In genomic region chr6:147885902-147886301, GRCm38 (mm10) we compare ENCODE assay signal across 23 mouse cellular contexts.
DNase-seq lines count a peak whose midpoint lies in the region; ATAC-seq and TF ChIP-seq lines count a peak whose summit lies in the region.
"Had no signal": no experiment of that assay in that cellular context is flagged by ENCODE, and none has a peak within 500 bp of the region (broad histone marks: within the 10 kb centered on the region; RNA-seq: fewer than 3 reads in every experiment).

No protein-coding gene starts in this region.

- no peak overlapping the region for H3K27ac ChIP-seq in lung, postnatal 0 days (ENCODE audit: low read length)
- H3K27ac ChIP-seq: embryonic facial prominence, embryonic 10.5 days; forebrain, embryonic 10.5 days; forebrain, embryonic 15.5 days; heart, embryonic 10.5 days; hindbrain, embryonic 14.5 days had no signal

- no peak for TF ChIP-seq CTCF in lung, postnatal 0 days (IDR thresholded peaks at IDR 0.05)

- no peaks in the 10 kb centered on the region for H3K4me1 ChIP-seq in lung, postnatal 0 days (ENCODE audit: insufficient read depth, low read depth, low read length)
- H3K4me1 ChIP-seq: embryonic facial prominence, embryonic 10.5 days; forebrain, embryonic 10.5 days; forebrain, embryonic 15.5 days; heart, embryonic 10.5 days had no signal

- no peaks in the 10 kb centered on the region for H3K9me3 ChIP-seq in lung, postnatal 0 days (ENCODE audit: low read length)
- H3K9me3 ChIP-seq: embryonic facial prominence, embryonic 10.5 days; forebrain, embryonic 15.5 days; G1E; heart, embryonic 10.5 days had no signal

- no peak overlapping the region for H3K4me2 ChIP-seq in lung, postnatal 0 days (replicated peaks; ENCODE audit: low read depth, low read length)
- H3K4me2 ChIP-seq: forebrain, embryonic 15.5 days; hindbrain, embryonic 14.5 days had no signal

- no peaks in the 10 kb centered on the region for H3K36me3 ChIP-seq in lung, postnatal 0 days (ENCODE audit: insufficient read depth, low read length)
- H3K36me3 ChIP-seq: embryonic facial prominence, embryonic 10.5 days; forebrain, embryonic 10.5 days; forebrain, embryonic 15.5 days; G1E; heart, embryonic 10.5 days had no signal

- peak; percentile 72 for ATAC-seq in lung, postnatal 0 days
- ATAC-seq in hematopoietic stem cell, adult 5-6 weeks (replicated peaks in 1 of 2; ENCODE audit: insufficient read depth in 1 of 2, low FRiP score in 2 of 2, low TSS enrichment in 1 of 2, low read depth in 1 of 2, poor library complexity in 2 of 2, severe bottlenecking in 2 of 2): peak; percentile 49 to 84; a peak in 3 of 4 replicates
- ATAC-seq in megakaryocyte progenitor cell, adult 5-6 weeks (replicated peaks; ENCODE audit: poor library complexity): peak; percentile 94
- ATAC-seq in activated CD4-positive, CD25-positive, alpha-beta regulatory T cell, adult 4 months: no peak
- ATAC-seq: CD4-positive, CD25-positive, alpha-beta regulatory T cell, adult 4 months; forebrain, embryonic 15.5 days had no signal

- H3K9ac ChIP-seq in lung, postnatal 0 days (replicated peaks; ENCODE audit: low read depth): no peak overlapping the region
- H3K9ac ChIP-seq: forebrain, embryonic 15.5 days; hindbrain, embryonic 14.5 days had no signal

- H3K27me3 ChIP-seq in lung, postnatal 0 days (replicated peaks; ENCODE audit: insufficient read depth, low read length): no peaks in the 10 kb centered on the region
- H3K27me3 ChIP-seq: forebrain, embryonic 15.5 days had no signal

- no peak overlapping the region for H3K4me3 ChIP-seq in lung, postnatal 0 days (ENCODE audit: low read depth, low read length)
- H3K4me3 ChIP-seq: embryonic facial prominence, embryonic 10.5 days; forebrain, embryonic 10.5 days; forebrain, embryonic 15.5 days; heart, embryonic 10.5 days had no signal

- TF ChIP-seq EP300 in lung, postnatal 0 days (IDR thresholded peaks at IDR 0.05): peak; percentile 42

- peak; percentile 51 for DNase-seq in heart, adult 11 months
- no peak for DNase-seq in heart, adult 18-20 months
- DNase-seq in lung, postnatal 0 days (ENCODE audit: low spot score): peak; percentile 47
- DNase-seq in lung, postnatal 14 days: no peak
- DNase-seq in gastrocnemius, postnatal 10 days: no peak
- DNase-seq: adrenal gland, adult 2 months; adrenal gland, postnatal 25 days; B cell, adult 2 months; cerebellum, adult 18-20 months; cerebellum, adult 9-11 months; cerebellum, postnatal 36 days; heart, postnatal 10 days; heart, postnatal 4 days had no signal

- 58% methylated on average over 4 of the region's 4 CpGs for WGBS in lung, postnatal 0 days

Comparison
In these comparisons a context has a peak if more than half of its experiments do, and no peak if none do; other contexts are left out.
1. DNase-seq: peak in heart, adult 11 months (single experiment) and lung, postnatal 0 days (single experiment); none in heart, adult 18-20 months (0 of 2), lung, postnatal 14 days (single experiment) and gastrocnemius, postnatal 10 days (single experiment).